Mouse (Mus musculus) myocyte (in vitro differentiated cells): ENCODE data around the gene Speg. TPM values are rescaled to one million over a fixed set of nuclear protein-coding genes. Genes with fewer than 3 reads are reported as not detected.

Experiments
- H3K27me3 ChIP-seq: one replicate; pipeline ENCODE4 v1.6.1; 2011; ENCODE audit not compliant: control insufficient read depth, insufficient read depth, insufficient read length
- H3K36me3 ChIP-seq: one replicate; pipeline ENCODE4 v1.6.1; 2011; ENCODE audit not compliant: control insufficient read depth, insufficient read depth
- H3K4me2 ChIP-seq: one replicate; pipeline ENCODE4 v1.6.1; 2011; ENCODE audit warnings: low read depth, control low read depth
- H3K4me3 ChIP-seq: one replicate; pipeline ENCODE4 v1.5.1; 2011; ENCODE audit warnings: mild to moderate bottlenecking, control low read depth, moderate library complexity
- H3K79me2 ChIP-seq: one replicate; pipeline ENCODE4 v1.6.1; 2011; ENCODE audit not compliant: control insufficient read depth, insufficient read depth
- H3ac ChIP-seq: one replicate; pipeline ENCODE4 v1.6.1; 2011; ENCODE audit not compliant: control insufficient read depth, insufficient read length
- CEBPB ChIP-seq: IDR thresholded peaks from 2 replicates; pipeline ENCODE4 v1.6.1; 2011; ENCODE audit warnings: mild to moderate bottlenecking, moderate library complexity; ENCODE audit not compliant: poor library complexity, insufficient read depth, severe bottlenecking
- E2F4 ChIP-seq: IDR thresholded peaks from one replicate; pipeline ENCODE4 v1.6.1; 2011; ENCODE audit warnings: mild to moderate bottlenecking, control low read depth, moderate library complexity; ENCODE audit not compliant: insufficient read depth
- MAX ChIP-seq: IDR thresholded peaks from one replicate; pipeline ENCODE4 v1.6.1; 2011; ENCODE audit warnings: low read depth, mild to moderate bottlenecking, control low read depth
- MYOD1 ChIP-seq, 3 experiments: IDR thresholded peaks; one replicate each; pipeline ENCODE4 v1.6.1; 2011; ENCODE audit warnings: control low read depth in 2 of 3, low read depth in 2 of 3, mild to moderate bottlenecking in 2 of 3, moderate library complexity in 1 of 3; ENCODE audit not compliant: insufficient read length in 2 of 3, control insufficient read depth in 1 of 3
- MYOG ChIP-seq, 3 experiments: IDR thresholded peaks; one replicate each; pipeline ENCODE4 v1.6.1; 2011; ENCODE audit warnings: control low read depth in 2 of 3, low read depth in 2 of 3, mild to moderate bottlenecking in 2 of 3; ENCODE audit not compliant: insufficient read length in 2 of 3, control insufficient read depth in 1 of 3, insufficient read depth in 1 of 3
- POLR2A ChIP-seq: IDR thresholded peaks from one replicate; pipeline ENCODE4 v1.6.1; 2011; ENCODE audit warnings: low read depth, mild to moderate bottlenecking, control low read depth, moderate library complexity; ENCODE audit not compliant: insufficient read length
- POLR2AphosphoS2 ChIP-seq: IDR thresholded peaks from one replicate; pipeline ENCODE4 v1.6.1; 2011; ENCODE audit warnings: low read depth, control low read depth; ENCODE audit not compliant: insufficient read length
- REST ChIP-seq: IDR thresholded peaks from one replicate; pipeline ENCODE4 v1.6.1; 2011; ENCODE audit warnings: mild to moderate bottlenecking, control low read depth, moderate library complexity; ENCODE audit not compliant: insufficient read depth, insufficient read length
- SRF ChIP-seq: IDR thresholded peaks from one replicate; pipeline ENCODE4 v1.6.1; 2011; ENCODE audit warnings: low read depth; ENCODE audit not compliant: control insufficient read depth, insufficient read length
- TCF12 ChIP-seq: IDR thresholded peaks from one replicate; pipeline ENCODE4 v1.6.1; 2011; ENCODE audit warnings: mild to moderate bottlenecking, control low read depth; ENCODE audit not compliant: poor library complexity, insufficient read depth, severe bottlenecking
- TCF3 ChIP-seq: IDR thresholded peaks from one replicate; pipeline ENCODE4 v1.6.1; 2011; ENCODE audit warnings: low read depth, control low read depth; ENCODE audit not compliant: insufficient read length
- USF1 ChIP-seq: IDR thresholded peaks from one replicate; pipeline ENCODE4 v1.6.1; 2011; ENCODE audit warnings: low read depth, mild to moderate bottlenecking, control low read depth, moderate library complexity
- polyA plus RNA-seq: library from polyadenylated mRNA; unstranded; fragments of >200 nt; fragmentation: generic; extraction: Trizol; gene quantifications from one replicate; pipeline ENCODE4 v1.2.1, GENCODE M21; 2012; ENCODE audit warnings: missing spikeins

Speg gene
- polyA plus RNA-seq, 1 experiment: 42.3 TPM

GRCm38 (mm10) chr1:75422823-75423471 lies 47.9 kb downstream of the Speg start:
- Histone ChIP-seq H3K27me3 (no peaks in the 10 kb centered on the region), H3K79me2 (no peaks in the 10 kb centered on the region), H3K4me3 (no peak overlapping the region), H3ac (no peak overlapping the region), H3K4me2 (no peak overlapping the region), H3K36me3 (peaks cover 22% of the 10 kb centered on the region)
- TF ChIP-seq MYOD1 (IDR thresholded peaks at IDR 0.05; ENCODE audit: control insufficient read depth in 1 of 3, insufficient read length in 2 of 3, low read depth in 2 of 3) (no peak), TCF12 (no peak), MAX (no peak), CEBPB (no peak), REST (no peak), POLR2A (no peak), USF1 (no peak)

- Histone ChIP-seq H3K36me3 (peaks cover 17% of the 10 kb centered on the region), H3K4me3 (no peak overlapping the region), H3K4me2 (no peak overlapping the region), H3K27me3 (no peaks in the 10 kb centered on the region), H3K79me2 (no peaks in the 10 kb centered on the region), H3ac (no peak overlapping the region)
- no peak for TF ChIP-seq CEBPB
- no peak for TF ChIP-seq TCF3
- no peak for TF ChIP-seq POLR2AphosphoS2
- no peak for TF ChIP-seq MYOD1 (IDR thresholded peaks at IDR 0.05; ENCODE audit: control insufficient read depth in 1 of 3, insufficient read length in 2 of 3, low read depth in 2 of 3)
- TF ChIP-seq E2F4: no peak
- no peak for TF ChIP-seq MYOG (IDR thresholded peaks at IDR 0.05; ENCODE audit: control insufficient read depth in 1 of 3, insufficient read depth in 1 of 3, insufficient read length in 2 of 3, low read depth in 2 of 3)
- TF ChIP-seq USF1: no peak
- TF ChIP-seq MAX: no peak
Observed at GRCm38 (mm10) chr1:75423780-75424390, 48.8 kb downstream of the Speg start.

GRCm38 (mm10) chr1:75425796-75426471 lies 50.8 kb downstream of the Speg start:
- H3K4me3 ChIP-seq: no peak overlapping the region
- H3ac ChIP-seq: no peak overlapping the region
- H3K4me2 ChIP-seq: no peak overlapping the region
- no peak for TF ChIP-seq TCF12
- TF ChIP-seq E2F4: no peak
- TF ChIP-seq CEBPB: no peak
- no peak for TF ChIP-seq TCF3
- TF ChIP-seq SRF: no peak
- TF ChIP-seq MAX: no peak
- TF ChIP-seq POLR2AphosphoS2: no peak
- no peak for TF ChIP-seq POLR2A
- TF ChIP-seq USF1: no peak
- no peak for TF ChIP-seq REST
- H3K79me2 ChIP-seq: no peaks in the 10 kb centered on the region
- H3K36me3 ChIP-seq: peaks cover 12% of the 10 kb centered on the region
- no peaks in the 10 kb centered on the region for H3K27me3 ChIP-seq

- H3K36me3 ChIP-seq: peaks cover 3% of the 10 kb centered on the region
- H3K27me3 ChIP-seq: no peaks in the 10 kb centered on the region
- TF ChIP-seq POLR2A (peak; percentile 92), POLR2AphosphoS2 (peak; percentile 97), SRF (no peak)
- H3K79me2 ChIP-seq: no peaks in the 10 kb centered on the region
- H3ac ChIP-seq: peak within 1 kb of the TSS; percentile 6
- peak within 1 kb of the TSS; percentile 55 for H3K4me3 ChIP-seq
- peak within 1 kb of the TSS; percentile 93 for H3K4me2 ChIP-seq
Observed at GRCm38 (mm10) chr1:75435475-75436328, 60.6 kb downstream of the Speg start, which contains the start of gene Gmppa. Gmppa (plus strand) TSS chr1:75435930.

GRCm38 (mm10) chr1:75438782-75439181 lies 63.7 kb downstream of the Speg start:
- H3ac ChIP-seq: no peak overlapping the region

More at GRCm38 (mm10) chr1:75438782-75439181, 63.7 kb downstream of the Speg start:
- Histone ChIP-seq H3K4me2 (no peak overlapping the region), H3K27me3 (no peaks in the 10 kb centered on the region), H3K36me3 (peaks cover 3% of the 10 kb centered on the region), H3K4me3 (no peak overlapping the region), H3K79me2 (no peaks in the 10 kb centered on the region)
- no peak for TF ChIP-seq TCF3
- TF ChIP-seq MYOD1 (IDR thresholded peaks at IDR 0.05; ENCODE audit: control insufficient read depth in 1 of 3, insufficient read length in 2 of 3, low read depth in 2 of 3): no peak
- TF ChIP-seq MYOG (IDR thresholded peaks at IDR 0.05; ENCODE audit: control insufficient read depth in 1 of 3, insufficient read depth in 1 of 3, insufficient read length in 2 of 3, low read depth in 2 of 3): no peak
- TF ChIP-seq POLR2AphosphoS2: no peak
- TF ChIP-seq CEBPB: no peak
- no peak for TF ChIP-seq POLR2A
- no peak for TF ChIP-seq TCF12
- TF ChIP-seq REST: no peak
- no peak for TF ChIP-seq E2F4
- no peak for TF ChIP-seq USF1
- TF ChIP-seq SRF: no peak
- no peak for TF ChIP-seq MAX
